Mouse (Mus musculus) erythroblast, embryonic 14.5 days (primary cell): ENCODE results near the gene Fgfr2.

Source experiments
- GATA1 ChIP-seq: IDR thresholded peaks from 2 replicates; pipeline ENCODE4 v1.6.1; 2012; ENCODE audit warnings: low read length, inconsistent platforms, mixed read lengths
- TAL1 ChIP-seq: IDR thresholded peaks from 3 replicates; pipeline ENCODE4 v1.6.1; 2012; ENCODE audit warnings: low read length, inconsistent platforms, mixed read lengths

- TF ChIP-seq GATA1 (no peak), TAL1 (no peak)
Observed at GRCm38 (mm10) chr7:132179049-132179448, 944.1 kb downstream of the Fgfr2 start.
